Mouse (Mus musculus) testis, adult 2 months (tissue): ENCODE results near the gene Syn3. TPM values are rescaled to one million over a fixed set of nuclear protein-coding genes. Genes with fewer than 3 reads are reported as not detected.

Experiments used
- H3K27ac ChIP-seq: fragments of 200-500 bp; 2 replicates; pipeline ENCODE4 v1.5.1; 2012; ENCODE audit warnings: low read depth, low read length; ENCODE audit not compliant: control insufficient read depth, insufficient read depth
- H3K27me3 ChIP-seq: fragments of 200-500 bp; 2 replicates; pipeline ENCODE4 v1.6.1; 2012; ENCODE audit warnings: mild to moderate bottlenecking, low read length, moderate library complexity; ENCODE audit not compliant: control insufficient read depth, insufficient read depth
- H3K36me3 ChIP-seq: fragments of 200-500 bp; 2 replicates; pipeline ENCODE4 v1.6.1; 2012; ENCODE audit warnings: mild to moderate bottlenecking, low read length; ENCODE audit not compliant: control insufficient read depth, insufficient read depth
- H3K4me1 ChIP-seq: fragments of 200-500 bp; 2 replicates; pipeline ENCODE4 v1.6.1; 2012; ENCODE audit warnings: low read length; ENCODE audit not compliant: control insufficient read depth, insufficient read depth
- H3K4me3 ChIP-seq: fragments of 200-500 bp; 2 replicates; pipeline ENCODE4 v1.5.1; 2012; ENCODE audit warnings: low read depth, mild to moderate bottlenecking, low read length, moderate library complexity, mixed read lengths; ENCODE audit not compliant: control insufficient read depth
- CTCF ChIP-seq: fragments of 200-500 bp; IDR thresholded peaks from 2 replicates; pipeline ENCODE4 v1.5.1; 2012; ENCODE audit warnings: low read depth, mild to moderate bottlenecking, inconsistent platforms, low read length, moderate library complexity; ENCODE audit not compliant: control insufficient read depth, insufficient read depth, insufficient replicate concordance
- POLR2A ChIP-seq: fragments of 200-500 bp; IDR thresholded peaks from 2 replicates; pipeline ENCODE4 v1.6.1; 2012; ENCODE audit warnings: low read depth, mild to moderate bottlenecking, inconsistent platforms, low read length, moderate library complexity; ENCODE audit not compliant: control insufficient read depth
- polyA plus RNA-seq: library from polyadenylated mRNA; depleted of rRNA; stranded (reverse); fragments of >200 nt; gene quantifications from 2 replicates; pipeline ENCODE4 v1.2.3, GENCODE M21; 2012

Syn3 gene
- polyA plus RNA-seq, 1 experiment: 0.84 TPM

GRCm38 (mm10) chr10:86425690-86426530 is 72.8 kb downstream of the Syn3 start:
- Histone ChIP-seq H3K27me3 (no peaks in the 10 kb centered on the region), H3K36me3 (no peaks in the 10 kb centered on the region), H3K27ac (no peak overlapping the region), H3K4me3 (no peak overlapping the region), H3K4me1 (no peaks in the 10 kb centered on the region)
- TF ChIP-seq POLR2A: no peak
- TF ChIP-seq CTCF: no peak

DNA sequence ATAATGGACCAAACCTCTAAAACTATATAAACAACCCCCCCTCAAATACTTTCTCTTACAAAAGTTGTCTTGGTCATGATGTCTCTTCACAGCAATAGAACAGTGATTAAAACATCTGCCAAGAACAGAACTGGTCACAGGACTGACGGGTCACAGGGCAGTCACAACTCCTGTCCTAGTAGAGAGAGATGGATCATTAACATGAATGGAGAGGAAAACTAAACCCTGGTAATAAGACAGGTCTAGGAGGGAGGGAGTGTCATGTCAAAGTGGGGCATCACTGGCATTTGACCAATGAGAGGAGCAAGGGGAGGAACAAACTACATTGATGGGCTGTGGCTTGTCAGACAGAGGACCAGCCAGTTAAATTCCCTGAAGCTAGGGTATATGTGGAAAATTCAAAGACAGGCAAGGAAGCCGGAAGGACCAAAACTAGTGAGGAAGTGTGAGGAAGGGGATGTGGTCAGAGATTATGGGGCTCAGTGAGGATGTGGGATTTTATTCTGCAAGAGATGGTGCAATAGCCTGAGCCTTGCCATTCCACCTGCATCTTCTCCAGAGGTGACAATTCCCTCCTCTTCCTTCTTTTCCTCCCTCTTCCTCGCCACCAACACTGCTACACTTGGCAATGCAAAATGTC is 76.8 kb downstream of the Syn3 start:
- no peaks in the 10 kb centered on the region for H3K4me1 ChIP-seq
- no peaks in the 10 kb centered on the region for H3K27me3 ChIP-seq
- no peaks in the 10 kb centered on the region for H3K36me3 ChIP-seq
- no peak overlapping the region for H3K27ac ChIP-seq
- no peak for TF ChIP-seq POLR2A
- no peak for TF ChIP-seq CTCF
- H3K4me3 ChIP-seq: no peak overlapping the region

GRCm38 (mm10) chr10:86418931-86419330 is 79.8 kb downstream of the Syn3 start:
- Histone ChIP-seq H3K4me1 (no peaks in the 10 kb centered on the region), H3K27ac (no peak overlapping the region), H3K27me3 (no peaks in the 10 kb centered on the region), H3K36me3 (no peaks in the 10 kb centered on the region), H3K4me3 (no peak overlapping the region)
- TF ChIP-seq POLR2A (no peak), CTCF (no peak)

DNA sequence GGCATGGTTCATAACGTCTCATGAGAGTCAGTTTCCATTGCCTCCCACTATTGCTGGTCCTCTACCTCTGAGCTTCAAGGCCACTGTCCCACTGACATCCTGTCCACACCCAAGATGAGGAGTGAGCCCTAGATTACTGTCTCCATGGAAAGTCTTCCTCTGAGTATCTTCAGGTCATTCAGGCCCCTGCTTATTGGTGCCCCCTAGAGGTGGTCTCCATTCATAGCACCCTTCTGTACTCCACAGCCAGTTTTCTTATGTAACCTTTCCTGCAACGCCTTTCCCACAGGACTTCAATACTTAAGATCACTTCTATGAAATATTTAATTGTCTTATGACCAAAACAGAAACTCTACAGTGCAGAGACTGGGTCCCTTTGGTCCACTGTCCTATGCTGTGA is 80.4 kb downstream of the Syn3 start:
- Histone ChIP-seq H3K36me3 (no peaks in the 10 kb centered on the region), H3K4me3 (no peak overlapping the region), H3K27ac (no peak overlapping the region), H3K4me1 (no peaks in the 10 kb centered on the region), H3K27me3 (no peaks in the 10 kb centered on the region)
- TF ChIP-seq POLR2A (no peak), CTCF (no peak)

DNA sequence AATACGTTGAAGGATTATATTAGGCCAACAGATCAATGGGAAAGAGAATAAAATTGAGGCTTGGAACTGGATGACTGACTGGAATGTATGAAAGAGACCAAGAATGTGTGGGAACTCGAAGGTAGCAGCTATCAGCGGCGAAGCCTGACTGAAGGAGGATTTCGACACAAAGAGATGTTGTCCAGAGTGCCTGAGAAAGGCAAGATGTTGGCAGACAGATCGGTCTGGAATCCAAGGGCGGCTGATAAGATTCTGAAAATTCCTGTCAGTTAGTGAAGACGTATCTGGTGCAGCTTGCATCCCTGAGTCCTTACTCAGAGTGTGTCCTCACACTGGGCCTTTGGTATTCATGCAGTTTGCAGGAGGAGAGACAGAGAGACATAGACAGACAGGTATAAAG is 81.9 kb downstream of the Syn3 start:
- Histone ChIP-seq H3K4me1 (no peaks in the 10 kb centered on the region), H3K27ac (no peak overlapping the region), H3K4me3 (no peak overlapping the region), H3K27me3 (no peaks in the 10 kb centered on the region), H3K36me3 (no peaks in the 10 kb centered on the region)
- TF ChIP-seq CTCF (no peak), POLR2A (no peak)

DNA sequence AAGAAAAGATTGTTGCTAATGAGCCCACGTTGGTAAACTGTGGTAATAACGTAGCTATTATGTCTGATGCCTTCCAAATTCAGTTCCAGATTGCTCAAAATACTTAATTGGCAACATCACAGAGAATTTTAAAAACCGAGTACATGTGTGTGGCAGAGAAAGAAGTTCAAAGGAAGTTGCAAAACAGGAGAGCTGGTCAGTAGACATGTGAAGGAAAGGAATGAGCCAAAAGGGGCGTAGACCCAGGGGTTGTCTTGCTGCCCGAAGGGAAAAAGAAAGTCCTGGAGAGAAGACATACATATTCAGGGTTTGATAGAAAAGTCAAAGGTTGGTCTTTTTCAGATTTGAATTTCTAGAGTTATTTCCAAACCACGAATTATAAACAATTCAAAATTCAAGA is 87.8 kb downstream of the Syn3 start:
- Histone ChIP-seq H3K4me3 (no peak overlapping the region), H3K27me3 (no peaks in the 10 kb centered on the region), H3K36me3 (no peaks in the 10 kb centered on the region), H3K4me1 (no peaks in the 10 kb centered on the region), H3K27ac (no peak overlapping the region)
- no peak for TF ChIP-seq CTCF
- no peak for TF ChIP-seq POLR2A

DNA sequence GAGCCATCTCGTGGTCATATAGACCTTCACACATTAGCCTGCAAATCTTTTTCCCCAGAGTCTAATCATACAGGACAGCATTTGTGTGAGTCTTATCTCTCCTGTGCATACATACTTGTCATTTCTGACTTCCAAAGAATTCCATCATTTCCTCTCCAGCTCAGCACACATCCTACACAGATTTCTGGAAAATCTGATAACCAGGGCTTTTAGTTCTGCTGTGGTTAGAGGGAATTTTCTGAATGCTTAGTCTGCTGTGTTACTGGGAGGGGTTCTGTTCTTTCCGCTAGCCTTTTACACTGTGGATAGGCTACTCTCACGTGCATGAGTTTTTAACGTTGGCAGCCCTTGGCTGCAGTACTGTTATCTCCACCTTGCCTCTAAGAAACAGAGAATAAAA is 91.7 kb downstream of the Syn3 start:
- Histone ChIP-seq H3K27ac (no peak overlapping the region), H3K36me3 (no peaks in the 10 kb centered on the region), H3K27me3 (no peaks in the 10 kb centered on the region), H3K4me1 (no peaks in the 10 kb centered on the region), H3K4me3 (no peak overlapping the region)
- no peak for TF ChIP-seq POLR2A
- no peak for TF ChIP-seq CTCF

DNA sequence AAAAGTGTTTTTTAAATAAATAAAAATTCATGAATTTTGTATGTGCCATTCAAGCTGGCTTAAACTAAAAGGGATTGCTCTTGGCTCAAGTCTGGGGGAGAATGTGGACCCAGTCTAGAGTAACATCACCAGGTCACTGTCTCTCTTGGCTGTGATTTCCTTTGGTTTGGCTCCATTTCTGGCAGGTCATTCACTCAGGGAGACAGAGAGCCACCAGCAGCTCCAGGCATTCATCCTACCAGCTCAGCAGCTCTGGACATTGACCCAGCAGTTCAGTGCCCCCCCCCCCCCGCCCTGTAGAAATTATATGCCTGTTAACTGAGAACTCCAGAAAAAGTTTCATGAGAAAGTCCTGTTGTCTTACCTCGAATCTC is 100.4 kb downstream of the Syn3 start:
- TF ChIP-seq POLR2A: no peak
- TF ChIP-seq CTCF: no peak
- H3K4me3 ChIP-seq: no peak overlapping the region
- no peaks in the 10 kb centered on the region for H3K4me1 ChIP-seq
- H3K36me3 ChIP-seq: no peaks in the 10 kb centered on the region
- no peak overlapping the region for H3K27ac ChIP-seq
- H3K27me3 ChIP-seq: no peaks in the 10 kb centered on the region
